Mouse (Mus musculus): ENCODE data around the gene Mmp21. TPM values are rescaled to one million over a fixed set of nuclear protein-coding genes. Genes with fewer than 3 reads are reported as not detected.

Mmp21 gene
- total and polyA plus RNA-seq, 3 experiments: 0.17 TPM; not detected in 2

DNA sequence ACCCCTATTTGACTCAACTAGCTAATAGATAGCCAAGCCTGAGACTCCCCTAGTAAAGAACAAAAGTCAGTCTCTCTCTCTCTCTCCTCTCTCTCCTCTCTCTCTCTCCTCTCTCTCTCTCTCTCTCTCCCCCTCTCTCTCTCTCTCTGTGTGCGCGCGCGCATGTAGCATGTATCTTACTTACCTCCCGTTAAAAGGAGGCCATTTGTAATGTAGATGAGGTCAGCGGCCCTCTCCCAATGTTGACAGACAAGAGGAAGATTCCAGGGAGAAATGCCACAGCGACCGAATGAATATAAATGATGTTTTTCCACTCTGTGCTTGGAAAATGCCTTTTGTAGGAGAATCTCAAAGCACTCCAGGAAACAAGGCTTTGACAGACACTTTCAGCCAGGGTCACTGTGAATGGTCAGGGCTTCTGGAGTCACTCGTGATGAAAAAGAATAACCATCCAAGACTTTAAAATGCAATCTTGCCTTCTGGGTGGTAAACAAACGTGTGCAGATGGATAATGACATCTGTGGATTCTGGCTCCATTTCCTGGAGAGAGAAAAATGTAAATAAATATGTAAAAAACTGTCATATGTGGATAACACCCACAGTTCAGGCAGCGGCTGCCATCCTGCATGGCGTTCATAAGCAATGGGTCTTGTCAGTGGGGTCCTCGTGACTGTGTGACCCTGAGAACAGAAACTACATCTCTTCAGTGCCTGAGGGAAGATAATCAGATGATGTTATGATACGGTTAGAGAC lies 52.5 kb downstream of the Mmp21 start:
- dilution Hi-C loops (cut with MboI; ENCODE audit: extremely low pct_ligation_motif_present, extremely low pct_unique_long_range_greater_than_20kb, low sequenced_read_pairs): no loop called here

More for the DNA sequence above, 52.5 kb downstream of the Mmp21 start:
- Histone ChIP-seq H3K4me1 (ENCODE audit: control insufficient read depth in 1 of 2, insufficient read depth in 2 of 2) (no peaks in the 10 kb centered on the region), H3K4me3 (replicated peaks in 1 of 3; ENCODE audit: low read depth in 2 of 3, low read length in 2 of 3, poor library complexity in 1 of 3) (no peak overlapping the region), H3K27ac (ENCODE audit: insufficient read depth, low read depth) (no peak overlapping the region), H3K9me3 (replicated peaks; ENCODE audit: low read length) (no peaks in the 10 kb centered on the region), H3K9ac (ENCODE audit: insufficient read depth, low read depth) (no peak overlapping the region), H3K79me2 (replicated peaks; ENCODE audit: control insufficient read depth, extremely low read depth, insufficient read depth, poor library complexity, severe bottlenecking) (no peaks in the 10 kb centered on the region), H3K4me2 (ENCODE audit: insufficient read depth, low read depth, poor library complexity, severe bottlenecking) (no peak overlapping the region), H3K36me3 (replicated peaks in 1 of 2; ENCODE audit: control insufficient read depth in 1 of 2, insufficient read depth in 1 of 2, low read length in 1 of 2) (no peaks in the 10 kb centered on the region), H3K27me3 (replicated peaks) (peaks cover 88% of the 10 kb centered on the region)
- TF ChIP-seq CTCF (conservative IDR thresholded peaks at IDR 0.05 in 1 of 2, IDR thresholded peaks at IDR 0.05 in 1 of 2; ENCODE audit: low read depth in 2 of 2, low read length in 2 of 2): no peak
- no peak for TF ChIP-seq MAX (IDR thresholded peaks at IDR 0.05; ENCODE audit: low read length)
- no peak for TF ChIP-seq ETS1 (conservative IDR thresholded peaks at IDR 0.05; ENCODE audit: low read depth, low read length)
- no peak for TF ChIP-seq MYC (IDR thresholded peaks at IDR 0.05; ENCODE audit: low read depth, low read length)
- TF ChIP-seq ELF1 (IDR thresholded peaks at IDR 0.05; ENCODE audit: low read depth, low read length): no peak
- DNase-seq (ENCODE audit: extremely low read depth): no peak
- in situ Hi-C loops (cut with MboI; ENCODE audit: low pct_ligation_motif_present, low pct_unique_long_range_greater_than_20kb, low sequenced_read_pairs): no loop called here

Other genes starting within 250 kb of the Mmp21 start
- not detected in 2 replicates for gene Tex36, start 77.9 kb downstream of the Mmp21 start, total RNA-seq (2012; rRNA removed)
- gene Tex36, start 77.9 kb downstream of the Mmp21 start, total RNA-seq (2014; rRNA removed): not detected in 2 replicates
- gene Tex36, start 77.9 kb downstream of the Mmp21 start, polyA plus RNA-seq (2012; ENCODE audit: insufficient read length, low read depth): not detected in 2 replicates
- gene Edrf1, start 42.5 kb downstream of the Mmp21 start, total RNA-seq (2012; rRNA removed): 20.6 and 21.7 TPM in 2 replicates
- 19.3 and 21.4 TPM in 2 replicates for gene Edrf1, start 42.5 kb downstream of the Mmp21 start, total RNA-seq (2014; rRNA removed)
- gene Edrf1, start 42.5 kb downstream of the Mmp21 start, polyA plus RNA-seq (2012; ENCODE audit: insufficient read length, low read depth): 10.0 and 12.5 TPM in 2 replicates
- gene Bccip, start 29.3 kb upstream of the Mmp21 start, total RNA-seq (2012; rRNA removed): 73.8 and 89.4 TPM in 2 replicates
- gene Bccip, start 29.3 kb upstream of the Mmp21 start, total RNA-seq (2014; rRNA removed): 96.2 and 99.7 TPM in 2 replicates
- gene Bccip, start 29.3 kb upstream of the Mmp21 start, polyA plus RNA-seq (2012; ENCODE audit: insufficient read length, low read depth): 241 and 324 TPM in 2 replicates
- 12.9 and 13.8 TPM in 2 replicates for gene Uros, start 30.0 kb upstream of the Mmp21 start, total RNA-seq (2012; rRNA removed)
- 21.0 and 21.5 TPM in 2 replicates for gene Uros, start 30.0 kb upstream of the Mmp21 start, total RNA-seq (2014; rRNA removed)
- 16.3 and 17.1 TPM in 2 replicates for gene Uros, start 30.0 kb upstream of the Mmp21 start, polyA plus RNA-seq (2012; ENCODE audit: insufficient read length, low read depth)
- not detected in 2 replicates for gene Fank1, start 96.8 kb upstream of the Mmp21 start, total RNA-seq (2012; rRNA removed)
- 0.11 and 0.16 TPM in 2 replicates for gene Fank1, start 96.8 kb upstream of the Mmp21 start, total RNA-seq (2014; rRNA removed)
- gene Fank1, start 96.8 kb upstream of the Mmp21 start, polyA plus RNA-seq (2012; ENCODE audit: insufficient read length, low read depth): 0.17 TPM in 1 of 2 replicates, not detected in the other
- 19.0 and 20.6 TPM in 2 replicates for gene Dhx32, start 102.7 kb upstream of the Mmp21 start, total RNA-seq (2012; rRNA removed)
- gene Dhx32, start 102.7 kb upstream of the Mmp21 start, total RNA-seq (2014; rRNA removed): 15.1 and 16.9 TPM in 2 replicates
- 16.3 and 16.5 TPM in 2 replicates for gene Dhx32, start 102.7 kb upstream of the Mmp21 start, polyA plus RNA-seq (2012; ENCODE audit: insufficient read length, low read depth)

Measured in CH12.LX (cell line).